8 mouse cellular contexts compared by ENCODE assay signal in the genomic region with DNA sequence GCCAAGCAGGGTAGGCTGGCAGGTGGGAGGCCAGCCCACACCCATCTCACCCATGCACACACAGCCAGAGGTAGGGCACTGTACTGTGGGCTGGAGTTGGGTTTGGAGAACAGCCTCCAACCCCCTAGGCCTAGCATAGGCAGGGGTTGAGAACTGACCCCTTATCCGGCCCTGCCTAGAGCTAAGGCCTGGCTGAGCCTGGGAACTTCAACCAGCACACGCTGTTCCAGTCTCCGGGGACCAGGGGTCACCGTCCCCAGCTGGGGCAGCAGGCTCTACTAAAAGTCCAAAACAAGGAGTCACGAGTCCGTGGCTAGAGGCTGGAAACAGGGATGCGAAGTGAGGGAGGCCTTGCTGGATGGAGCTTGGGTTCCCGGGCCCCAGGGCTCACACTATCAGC. TPM values are rescaled to one million over a fixed set of nuclear protein-coding genes. Genes with fewer than 3 reads are reported as not detected.
DNase-seq lines count a peak whose midpoint lies in the region; ATAC-seq and TF ChIP-seq lines count a peak whose summit lies in the region.

No protein-coding gene starts in this region.

- WGBS in forebrain, postnatal 0 days, result 71% methylated on average over 8 of the region's 8 CpGs
- WGBS in intestine, embryonic 15.5 days, result 75% methylated on average over 8 of the region's 8 CpGs
- 52% methylated on average over 8 of the region's 8 CpGs for WGBS in liver, postnatal 0 days (ENCODE audit: insufficient replicate concordance)
- WGBS in stomach, postnatal 0 days, result 60% methylated on average over 8 of the region's 8 CpGs

- H3K4me3 ChIP-seq in forebrain, postnatal 0 days (ENCODE audit: low read depth, low read length), result no peak overlapping the region
- peak overlapping the region; percentile 57 for H3K4me3 ChIP-seq in intestine, embryonic 15.5 days (replicated peaks)
- peak overlapping the region; percentile 54 for H3K4me3 ChIP-seq in liver, postnatal 0 days (ENCODE audit: low read depth, low read length)
- H3K4me3 ChIP-seq in stomach, postnatal 0 days (ENCODE audit: low read depth, low read length), result peak overlapping the region; percentile 44

- no peaks in the 10 kb centered on the region for H3K9me3 ChIP-seq in forebrain, postnatal 0 days (ENCODE audit: low read length)
- H3K9me3 ChIP-seq in intestine, embryonic 15.5 days, result no peaks in the 10 kb centered on the region
- no peaks in the 10 kb centered on the region for H3K9me3 ChIP-seq in liver, postnatal 0 days (ENCODE audit: low read length)
- H3K9me3 ChIP-seq in stomach, postnatal 0 days (ENCODE audit: control insufficient read depth, low read length), result no peaks in the 10 kb centered on the region

- no peak overlapping the region for H3K27ac ChIP-seq in forebrain, postnatal 0 days (ENCODE audit: low read depth, low read length)
- H3K27ac ChIP-seq in intestine, embryonic 15.5 days, result peak overlapping the region; percentile 59
- peak overlapping the region; percentile 67 for H3K27ac ChIP-seq in liver, postnatal 0 days (ENCODE audit: low read depth)
- H3K27ac ChIP-seq in stomach, postnatal 0 days (replicated peaks), result peak overlapping the region; percentile 66

- H3K4me1 ChIP-seq in forebrain, postnatal 0 days (ENCODE audit: insufficient read depth), result no peaks in the 10 kb centered on the region
- H3K4me1 ChIP-seq in intestine, embryonic 15.5 days (replicated peaks), result peaks cover 52% of the 10 kb centered on the region
- peaks cover 18% of the 10 kb centered on the region for H3K4me1 ChIP-seq in liver, postnatal 0 days (ENCODE audit: insufficient read depth)
- peaks cover 9% of the 10 kb centered on the region; the same call in 1 of the 2 replicates for H3K4me1 ChIP-seq in stomach, postnatal 0 days (replicated peaks; ENCODE audit: control insufficient read depth, insufficient read depth)

- DNase-seq in 3T3-L1 (ENCODE audit: low read depth, low spot score), result peak; percentile 31
- DNase-seq in forebrain, postnatal 0 days, result no peak
- no peak for DNase-seq in liver, postnatal 0 days
- DNase-seq in stomach, postnatal 0 days (ENCODE audit: low spot score), result no peak
- no peak for DNase-seq in natural killer cell, adult 2 months (ENCODE audit: low spot score in 2 of 2)
- DNase-seq in Muller cell, postnatal 12 days (ENCODE audit: inconsistent ontology term), result no peak

- H3K9ac ChIP-seq in forebrain, postnatal 0 days, result no peak overlapping the region
- H3K9ac ChIP-seq in intestine, embryonic 15.5 days, result peak overlapping the region; percentile 50
- peak overlapping the region; percentile 62 for H3K9ac ChIP-seq in liver, postnatal 0 days (replicated peaks)
- H3K9ac ChIP-seq in stomach, postnatal 0 days (ENCODE audit: low read length), result peak overlapping the region; percentile 55

- H3K27me3 ChIP-seq in forebrain, postnatal 0 days (ENCODE audit: insufficient read depth, low read length), result peaks cover 13% of the 10 kb centered on the region
- H3K27me3 ChIP-seq in intestine, embryonic 15.5 days (replicated peaks), result no peaks in the 10 kb centered on the region
- H3K27me3 ChIP-seq in liver, postnatal 0 days (ENCODE audit: insufficient read depth, low read length), result no peaks in the 10 kb centered on the region
- H3K27me3 ChIP-seq in stomach, postnatal 0 days (ENCODE audit: control insufficient read depth, insufficient read depth, low read length), result no peaks in the 10 kb centered on the region; the same call in 1 of the 2 replicates

- H3K4me2 ChIP-seq in forebrain, postnatal 0 days (ENCODE audit: low read depth), result peak overlapping the region; percentile 10; the same call in 1 of the 2 replicates
- H3K4me2 ChIP-seq in intestine, embryonic 15.5 days (replicated peaks), result peak overlapping the region; percentile 67
- H3K4me2 ChIP-seq in liver, postnatal 0 days (ENCODE audit: low read depth, low read length), result peak overlapping the region; percentile 65
- peak overlapping the region; percentile 51 for H3K4me2 ChIP-seq in stomach, postnatal 0 days (replicated peaks; ENCODE audit: low read depth)

- TF ChIP-seq CTCF in forebrain, postnatal 0 days (IDR thresholded peaks at IDR 0.05; ENCODE audit: low read depth), result no peak
- no peak for TF ChIP-seq CTCF in liver, postnatal 0 days (IDR thresholded peaks at IDR 0.05; ENCODE audit: low read depth)
- TF ChIP-seq CTCF in stomach, postnatal 0 days (IDR thresholded peaks at IDR 0.05; ENCODE audit: low read depth), result no peak

- no peak for TF ChIP-seq EP300 in liver, postnatal 0 days (IDR thresholded peaks at IDR 0.05; ENCODE audit: low read depth)
- no peak for TF ChIP-seq EP300 in stomach, postnatal 0 days (optimal IDR thresholded peaks at IDR 0.05)

- no peaks in the 10 kb centered on the region for H3K36me3 ChIP-seq in forebrain, postnatal 0 days (ENCODE audit: insufficient read depth)
- H3K36me3 ChIP-seq in intestine, embryonic 15.5 days, result no peaks in the 10 kb centered on the region
- H3K36me3 ChIP-seq in liver, postnatal 0 days (replicated peaks; ENCODE audit: insufficient read depth, low read length), result no peaks in the 10 kb centered on the region
- no peaks in the 10 kb centered on the region for H3K36me3 ChIP-seq in stomach, postnatal 0 days (ENCODE audit: control insufficient read depth, insufficient read depth, low read length)

- no peak for ATAC-seq in forebrain, postnatal 0 days
- no peak for ATAC-seq in intestine, embryonic 15.5 days
- ATAC-seq in liver, postnatal 0 days, result peak; percentile 14; the same call in 1 of the 2 replicates
- no peak for ATAC-seq in stomach, postnatal 0 days (ENCODE audit: low FRiP score, low TSS enrichment)
- ATAC-seq in inflammation-experienced regulatory T-cells, adult 6 months, result no peak

RNA-seq across cellular contexts. Expression of gene Lrrc71, which starts 19.3 kb away (rescaled TPM):
- total RNA-seq in forebrain, postnatal 0 days (2014; rRNA removed), result 2.2 and 3.0 TPM in 2 replicates
- 0.77 and 1.6 TPM in 2 replicates for polyA plus RNA-seq in forebrain, postnatal 0 days (2015; fragmentation: Nextera tagmentation; extraction: Ambion mirVana)
- 0.36 and 0.48 TPM in 2 replicates for polyA plus RNA-seq in intestine, embryonic 15.5 days (2015; fragmentation: Nextera tagmentation; extraction: Ambion mirVana)
- polyA plus RNA-seq in liver, postnatal 0 days (2015; fragmentation: Nextera tagmentation; extraction: Ambion mirVana), result 0.23 and 0.25 TPM in 2 replicates
- 0.29 and 0.38 TPM in 2 replicates for polyA plus RNA-seq in stomach, postnatal 0 days (2015; fragmentation: Nextera tagmentation; extraction: Ambion mirVana)
- 1 to 10 TPM in 2 of 3 experiments, under 1 TPM in 1; 0.82 to 1.1 (median 1.1) TPM for polyA plus RNA-seq in inflammation-experienced regulatory T-cells, adult 6 months (2017; shearing (Covaris generic))

RNA-seq across cellular contexts. Expression of gene Ntrk1, which starts 27.2 kb away (rescaled TPM):
- total RNA-seq in forebrain, postnatal 0 days (2014; rRNA removed), result 1.5 and 2.2 TPM in 2 replicates
- polyA plus RNA-seq in forebrain, postnatal 0 days (2015; fragmentation: Nextera tagmentation; extraction: Ambion mirVana), result 1.7 and 2.9 TPM in 2 replicates
- polyA plus RNA-seq in intestine, embryonic 15.5 days (2015; fragmentation: Nextera tagmentation; extraction: Ambion mirVana), result 2.5 and 3.2 TPM in 2 replicates
- polyA plus RNA-seq in liver, postnatal 0 days (2015; fragmentation: Nextera tagmentation; extraction: Ambion mirVana), result 0.47 and 0.53 TPM in 2 replicates
- 0.39 and 0.41 TPM in 2 replicates for polyA plus RNA-seq in stomach, postnatal 0 days (2015; fragmentation: Nextera tagmentation; extraction: Ambion mirVana)
- under 1 TPM in 1 of 3 experiments, not detected in 2; 0.17 TPM for polyA plus RNA-seq in inflammation-experienced regulatory T-cells, adult 6 months (2017; shearing (Covaris generic))

RNA-seq across cellular contexts. Expression of gene Insrr, which starts 29.0 kb away (rescaled TPM):
- 0.54 and 8.7 TPM in 2 replicates for total RNA-seq in forebrain, postnatal 0 days (2014; rRNA removed)
- 0.23 TPM in 2 replicates for polyA plus RNA-seq in forebrain, postnatal 0 days (2015; fragmentation: Nextera tagmentation; extraction: Ambion mirVana)
- polyA plus RNA-seq in intestine, embryonic 15.5 days (2015; fragmentation: Nextera tagmentation; extraction: Ambion mirVana), result 0.44 and 0.52 TPM in 2 replicates
- polyA plus RNA-seq in liver, postnatal 0 days (2015; fragmentation: Nextera tagmentation; extraction: Ambion mirVana), result not detected in 2 replicates
- polyA plus RNA-seq in stomach, postnatal 0 days (2015; fragmentation: Nextera tagmentation; extraction: Ambion mirVana), result 0.18 and 0.19 TPM in 2 replicates
- 1 to 10 TPM in 2 of 3 experiments, under 1 TPM in 1; 0.42 to 1.2 (median 1.1) TPM for polyA plus RNA-seq in inflammation-experienced regulatory T-cells, adult 6 months (2017; shearing (Covaris generic))

RNA-seq across cellular contexts. Expression of gene Pear1, which starts 56.3 kb away (rescaled TPM):
- 10.4 and 12.3 TPM in 2 replicates for total RNA-seq in forebrain, postnatal 0 days (2014; rRNA removed)
- 4.3 and 4.9 TPM in 2 replicates for polyA plus RNA-seq in forebrain, postnatal 0 days (2015; fragmentation: Nextera tagmentation; extraction: Ambion mirVana)
- 22.6 and 29.5 TPM in 2 replicates for polyA plus RNA-seq in intestine, embryonic 15.5 days (2015; fragmentation: Nextera tagmentation; extraction: Ambion mirVana)
- 4.8 and 5.1 TPM in 2 replicates for polyA plus RNA-seq in liver, postnatal 0 days (2015; fragmentation: Nextera tagmentation; extraction: Ambion mirVana)
- 6.1 and 6.8 TPM in 2 replicates for polyA plus RNA-seq in stomach, postnatal 0 days (2015; fragmentation: Nextera tagmentation; extraction: Ambion mirVana)
- polyA plus RNA-seq in inflammation-experienced regulatory T-cells, adult 6 months (2017; shearing (Covaris generic)), result 100 to 1,000 TPM in 1 of 3 experiments, 10 to 100 TPM in 2; 65.9 to 108 (median 76.0) TPM

Comparison
In these comparisons a context has a peak if more than half of its experiments do, and no peak if none do; other contexts are left out.
1. H3K4me2 ChIP-seq: peak in every context shown above with its lines; median percentile 67 in intestine, embryonic 15.5 days; 65 in liver, postnatal 0 days; 51 in stomach, postnatal 0 days; 10 in forebrain, postnatal 0 days.